Mouse (Mus musculus): ENCODE results near the gene Tarbp1.

Tarbp1 gene

GRCm38 (mm10) chr8:126405030-126405429, 69.8 kb downstream of the Tarbp1 start:
- no peak for DNase-seq (ENCODE audit: low read depth)

DNA sequence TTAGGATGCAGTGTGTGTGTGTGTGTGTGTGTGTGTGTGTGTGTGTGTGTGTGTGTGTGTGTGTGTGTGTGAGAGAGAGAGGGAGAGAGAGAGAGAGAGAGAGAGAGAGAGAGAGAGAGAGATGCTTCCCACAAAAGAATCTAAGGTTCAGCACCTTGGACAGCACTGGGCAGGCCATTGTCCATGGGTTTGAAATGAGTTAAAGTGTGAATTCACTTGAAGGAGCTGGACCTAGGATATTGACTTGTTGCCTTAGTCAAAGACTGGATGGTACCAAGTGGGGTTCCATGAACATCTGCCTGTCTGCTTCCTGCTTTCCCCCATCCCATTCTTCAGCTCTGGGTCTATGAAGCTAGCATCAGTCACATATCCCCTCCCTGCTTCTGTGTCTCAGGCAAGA, 70.3 kb downstream of the Tarbp1 start:
- peak; percentile 33 for DNase-seq (ENCODE audit: low read depth)

GRCm38 (mm10) chr8:126398349-126398748, 76.5 kb downstream of the Tarbp1 start:
- no peak for DNase-seq (ENCODE audit: low read depth)

DNA sequence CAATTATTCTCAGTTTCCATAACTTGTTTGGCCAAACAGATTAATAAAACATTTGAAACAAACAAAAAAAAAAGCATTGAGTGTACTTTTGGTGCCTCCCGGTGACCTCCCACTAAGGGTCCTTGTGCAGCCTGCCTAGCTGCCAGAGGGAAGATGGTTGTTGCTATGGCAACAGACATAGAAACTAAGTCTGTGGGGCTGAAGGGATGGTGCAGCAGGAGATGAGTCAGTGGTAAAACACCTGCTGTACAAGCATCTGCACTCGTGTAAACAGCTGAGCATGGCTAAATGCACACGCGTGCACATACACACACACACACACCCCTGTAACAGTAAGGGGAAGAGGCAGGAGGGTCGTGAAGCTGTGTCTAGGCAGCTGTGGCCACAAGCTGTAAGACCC, 78.9 kb downstream of the Tarbp1 start:
- no peak for DNase-seq (ENCODE audit: low read depth)

- no peak for DNase-seq (ENCODE audit: low read depth)
Observed at GRCm38 (mm10) chr8:126395386-126395785, 79.5 kb downstream of the Tarbp1 start.

- DNase-seq (ENCODE audit: low read depth): no peak
Observed at GRCm38 (mm10) chr8:126391541-126391940, 83.3 kb downstream of the Tarbp1 start.

- peak; percentile 63 for DNase-seq (ENCODE audit: low read depth)
Observed at GRCm38 (mm10) chr8:126387566-126387965, 87.3 kb downstream of the Tarbp1 start.

DNA sequence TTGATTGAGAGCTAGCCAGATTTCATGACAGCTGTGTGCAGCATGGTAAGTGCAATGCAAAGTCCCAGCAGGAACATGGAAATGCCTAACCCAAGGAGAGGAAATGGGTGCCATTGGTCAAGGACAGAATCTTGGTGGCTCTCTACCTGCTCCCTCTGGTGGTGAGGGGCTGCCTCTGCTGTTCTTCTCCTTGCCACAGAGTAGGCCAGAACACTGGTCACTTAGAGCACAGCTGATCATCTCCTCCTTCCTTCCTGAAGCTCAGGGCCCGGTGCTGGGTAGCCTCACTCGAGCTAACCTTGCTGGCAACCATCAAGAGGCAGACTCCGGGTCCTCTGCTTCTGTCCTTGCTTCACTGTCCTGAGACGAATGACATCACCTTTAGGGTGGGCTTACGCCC, 92.1 kb downstream of the Tarbp1 start:
- DNase-seq (ENCODE audit: low read depth): peak; percentile 41

DNA sequence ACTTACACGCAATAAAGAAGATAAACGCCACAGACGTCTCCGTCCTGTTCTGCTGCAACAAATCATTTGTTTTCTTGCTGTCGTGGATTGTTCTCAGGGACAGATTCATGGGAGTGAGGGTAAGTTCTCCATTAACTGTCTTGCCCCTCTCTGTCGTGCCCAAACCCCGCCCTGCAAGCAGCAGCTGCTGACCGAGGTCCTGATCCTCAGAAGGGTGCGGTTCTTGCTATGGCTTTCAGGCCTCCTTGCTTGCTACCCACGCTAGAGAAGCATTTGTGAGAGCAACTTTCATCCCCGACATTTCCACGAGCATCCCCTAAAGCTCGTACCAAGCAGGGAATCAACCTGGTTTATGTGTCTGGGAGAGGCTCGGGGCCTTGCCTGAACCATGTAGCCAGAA, 92.6 kb downstream of the Tarbp1 start:
- DNase-seq (ENCODE audit: low read depth): no peak

- DNase-seq (ENCODE audit: low read depth): no peak
Observed at GRCm38 (mm10) chr8:126381299-126381698, 93.6 kb downstream of the Tarbp1 start.

GRCm38 (mm10) chr8:126380141-126380540, 94.7 kb downstream of the Tarbp1 start:
- no peak for DNase-seq (ENCODE audit: low read depth)

DNA sequence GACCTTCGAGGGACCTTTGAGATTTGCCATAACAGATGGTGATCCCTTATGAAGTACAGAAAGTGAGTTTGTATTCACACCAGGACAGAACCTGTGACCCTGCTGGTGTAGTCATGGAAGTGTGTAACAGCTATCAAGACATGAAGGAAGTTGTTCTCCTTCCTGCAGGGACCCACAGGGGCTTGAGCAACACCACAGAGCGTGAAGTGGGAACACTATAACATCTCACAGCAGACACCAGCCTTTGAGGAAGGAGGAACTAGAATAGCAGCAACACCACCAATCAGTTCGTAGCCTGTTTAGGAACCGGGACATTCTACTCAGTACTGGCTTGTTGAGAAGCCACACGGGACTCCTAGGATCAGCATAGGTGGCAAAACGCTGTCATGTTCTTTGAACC, 95.3 kb downstream of the Tarbp1 start:
- peak; percentile 12 for DNase-seq (ENCODE audit: low read depth)

Data from 416B (cell line).